Mouse (Mus musculus) urinary bladder, postnatal 14 days (tissue): ENCODE data around the gene Zfp266.

Source experiments
- DNase-seq: peaks from one replicate; pipeline ENCODE4 v3.0.0; 2021; ENCODE audit warnings: low spot score

Gene Zfp266

DNA sequence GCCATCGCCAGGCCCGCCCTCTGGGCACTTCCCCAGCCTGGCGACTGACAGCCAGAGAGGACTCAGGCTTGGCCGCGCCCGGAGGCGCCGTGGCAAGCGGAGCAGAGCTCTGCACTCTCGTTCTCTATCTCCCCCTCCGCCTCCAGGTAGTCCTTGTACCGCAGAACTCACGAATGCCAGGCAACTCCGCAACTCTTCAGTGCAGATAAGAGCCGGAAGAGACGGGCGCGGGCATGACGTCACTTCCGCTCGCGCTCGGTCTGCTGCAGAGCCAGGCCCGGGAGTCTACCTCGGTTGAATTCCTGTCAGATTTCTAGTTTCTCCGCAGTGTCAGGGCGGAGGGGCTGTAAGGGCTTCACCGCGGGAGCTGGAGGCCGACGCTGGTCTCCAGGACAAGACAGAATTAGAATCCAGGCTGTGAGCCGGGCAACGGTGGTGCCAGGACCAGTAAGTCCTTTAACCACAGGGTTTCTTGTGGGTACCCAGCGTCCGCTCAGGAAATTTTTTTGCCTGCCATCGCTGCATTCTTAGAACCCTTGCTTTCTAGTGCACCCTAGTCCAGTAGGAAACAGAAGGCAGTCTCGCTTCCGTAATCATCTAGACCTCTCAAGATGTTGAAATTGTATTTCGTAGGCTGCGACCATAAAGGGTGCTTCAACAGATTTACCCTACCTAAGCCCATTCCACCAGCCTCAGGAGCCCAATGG, 28.5 kb downstream of the Zfp266 start, which contains the start of gene Zfp426:
Gene Zfp426 (minus strand): TSS at position 220 of the 707 bp plus-strand sequence.
- DNase-seq: peak; percentile 83

- DNase-seq: no peak
Measured at GRCm38 (mm10) chr9:20491858-20492526, 29.2 kb downstream of the Zfp266 start.

DNA sequence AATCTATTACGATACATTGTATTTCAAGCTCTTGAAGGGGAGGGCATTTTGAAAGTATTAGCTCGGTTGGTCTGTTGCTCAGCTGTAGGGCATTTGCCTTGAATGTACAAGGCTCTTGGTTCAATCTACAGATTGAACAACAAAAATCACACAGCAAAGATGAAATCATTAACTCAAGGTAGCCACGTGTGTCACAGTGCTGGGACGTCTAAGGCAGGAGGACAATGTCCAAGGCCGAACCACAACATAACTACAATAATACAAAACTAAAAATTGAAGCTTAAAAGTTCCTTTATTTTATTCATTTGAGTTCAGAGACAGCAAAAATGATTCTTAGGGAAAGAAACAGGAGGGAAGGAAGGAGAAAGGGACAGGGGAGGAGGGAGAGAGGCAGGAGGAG, 31.7 kb downstream of the Zfp266 start:
- DNase-seq: no peak

- DNase-seq: no peak
Measured at GRCm38 (mm10) chr9:20479396-20479795, 41.8 kb downstream of the Zfp266 start.

DNA sequence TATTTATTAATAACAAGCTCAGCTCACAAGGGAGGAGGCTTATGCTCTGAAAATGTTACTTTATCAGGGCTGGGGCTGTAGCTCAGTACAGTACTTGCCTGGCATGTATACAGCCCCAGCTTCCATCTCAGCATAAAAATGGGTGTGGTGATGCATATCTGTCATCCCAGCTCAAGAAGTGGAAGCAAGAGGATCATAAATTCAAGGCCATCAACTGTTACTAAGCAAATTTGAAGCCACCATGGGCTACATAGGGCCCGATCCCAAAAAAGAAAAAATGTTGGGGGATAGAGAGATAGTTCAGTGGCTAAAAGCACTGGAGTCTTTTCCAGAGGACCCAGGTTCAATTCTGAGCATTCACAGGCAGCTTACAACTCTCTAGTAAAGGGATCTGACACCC, 44.6 kb downstream of the Zfp266 start:
- DNase-seq: no peak

DNA sequence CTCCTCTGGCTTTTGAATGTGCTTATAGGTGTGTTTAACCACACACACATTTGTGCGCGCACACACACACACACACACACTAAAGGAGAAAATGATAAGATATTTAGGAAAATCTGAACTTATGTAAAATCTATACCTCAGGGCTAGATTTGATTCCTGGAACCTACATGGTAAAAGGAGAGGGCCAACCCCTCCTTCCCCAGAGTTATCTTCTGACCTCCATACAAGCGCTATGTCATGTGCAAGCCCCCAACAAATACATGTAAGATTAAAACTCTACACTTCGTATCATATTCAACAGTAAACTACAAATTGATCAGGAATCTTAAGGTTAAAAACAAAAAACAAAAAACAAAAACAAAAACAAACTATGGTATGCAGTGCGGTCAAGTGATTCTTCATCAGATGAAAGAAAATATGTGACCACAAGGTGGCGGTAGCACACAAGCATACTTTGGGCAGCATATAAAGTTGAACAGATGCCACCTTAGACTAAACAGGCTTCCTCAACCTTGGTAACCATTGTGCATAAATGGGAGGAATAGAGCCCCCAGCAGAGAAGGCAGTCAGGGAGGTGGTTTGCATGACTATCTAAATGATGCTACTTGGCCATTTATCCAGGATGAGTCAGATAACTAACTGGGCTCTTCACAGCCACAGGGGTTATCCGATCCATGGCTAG, 54.3 kb downstream of the Zfp266 start:
- DNase-seq: peak; percentile 69

- peak; percentile 84 for DNase-seq
Measured at GRCm38 (mm10) chr9:20459377-20460317, 61.6 kb downstream of the Zfp266 start, which contains the start of gene Zfp26. TSS of gene Zfp26 (minus strand) at chr9:20460162.

DNA sequence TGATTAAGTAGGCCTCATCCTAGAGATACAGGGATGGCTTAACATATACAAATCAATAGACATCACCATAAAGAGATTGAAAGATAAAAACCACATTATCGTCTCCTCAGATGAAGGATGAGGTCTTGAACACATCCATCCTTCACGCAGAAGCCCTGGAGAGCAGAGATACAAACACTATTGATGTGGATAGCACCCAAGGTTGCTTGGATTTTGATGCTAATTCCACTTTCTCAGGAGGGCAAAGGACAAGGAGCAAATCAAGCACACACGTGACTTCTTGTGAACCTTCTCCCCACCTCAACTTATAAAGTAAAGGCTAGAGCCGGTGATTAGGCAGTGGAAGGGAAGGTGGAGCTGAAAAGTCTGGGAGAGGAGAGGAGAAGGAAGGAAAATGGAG, 67.6 kb downstream of the Zfp266 start:
- no peak for DNase-seq

- no peak for DNase-seq
Measured at GRCm38 (mm10) chr9:20451493-20451892, 69.7 kb downstream of the Zfp266 start.
